Mouse (Mus musculus) liver, embryonic 11.5 days (tissue): ENCODE measurements around the gene Il12a. TPM values are rescaled to one million over a fixed set of nuclear protein-coding genes. Genes with fewer than 3 reads are reported as not detected.
A peak's percentile ranks its signal among the peaks of the same experiment; 100 is the strongest.

Source experiments
- ATAC-seq: fragments of 200-750 bp; cut with Nextera tagmentation; replicated peaks from 2 replicates; pipeline ENCODE4 v1.8.0; 2017; ENCODE audit warnings: moderate number of reproducible peaks, mild to moderate bottlenecking, moderate TSS enrichment, moderate library complexity; ENCODE audit not compliant: low FRiP score
- DNase-seq: peaks from one replicate; pipeline ENCODE4 v3.0.0-alpha.2; 2017; ENCODE audit warnings: low spot score
- H3K27ac ChIP-seq: fragments of 300-500 bp; sonication (generic); 2 replicates; pipeline ENCODE4 v1.5.1; 2014; ENCODE audit warnings: mild to moderate bottlenecking, low read depth, low read length, control low read depth
- H3K27me3 ChIP-seq: fragments of 300-500 bp; sonication (generic); replicated peaks from 2 replicates; pipeline ENCODE4 v1.6.1; 2014; ENCODE audit warnings: low read length, mixed read lengths; ENCODE audit not compliant: control insufficient read depth, insufficient read depth
- H3K36me3 ChIP-seq: fragments of 300-500 bp; sonication (generic); 2 replicates; pipeline ENCODE4 v1.6.1; 2014; ENCODE audit warnings: mild to moderate bottlenecking, low read length, moderate library complexity, mixed read lengths; ENCODE audit not compliant: control insufficient read depth, insufficient read depth
- H3K4me1 ChIP-seq: fragments of 300-500 bp; sonication (generic); replicated peaks from 2 replicates; pipeline ENCODE4 v1.6.1; 2014; ENCODE audit warnings: low read length, mixed read lengths; ENCODE audit not compliant: control insufficient read depth, insufficient read depth
- H3K4me2 ChIP-seq: fragments of 300-500 bp; sonication (generic); 2 replicates; pipeline ENCODE4 v1.6.1; 2014; ENCODE audit warnings: mild to moderate bottlenecking, control low read depth, moderate library complexity
- H3K4me3 ChIP-seq: fragments of 300-500 bp; sonication (generic); 2 replicates; pipeline ENCODE4 v1.5.1; 2014; ENCODE audit warnings: low read depth, low read length, control low read depth
- H3K9ac ChIP-seq: fragments of 300-500 bp; sonication (generic); 2 replicates; pipeline ENCODE4 v1.6.1; 2014; ENCODE audit warnings: low read depth, low read length, control low read depth
- H3K9me3 ChIP-seq: fragments of 300-500 bp; sonication (generic); 2 replicates; pipeline ENCODE4 v1.6.1; 2016; ENCODE audit warnings: low read length, inconsistent platforms, mixed read lengths; ENCODE audit not compliant: control insufficient read depth
- WGBS: fragments of 180-500 bp; shearing (Covaris S2); extraction: QIAGEN DNeasy Blood & Tissue Kit; methylation state at CpG from one replicate; pipeline ENCODE4 v1.1.7; 2014; 5-methylcytosine and 5-hydroxymethylcytosine counted together
- polyA plus RNA-seq: library from polyadenylated mRNA; unstranded; fragments of >200 nt; fragmentation: Nextera tagmentation; extraction: Ambion mirVana; gene quantifications from 2 replicates; pipeline ENCODE4 v1.2.1, GENCODE M21; 2014

Gene Il12a
- polyA plus RNA-seq, 1 experiment from 2014 or later = 4.2 TPM

DNA sequence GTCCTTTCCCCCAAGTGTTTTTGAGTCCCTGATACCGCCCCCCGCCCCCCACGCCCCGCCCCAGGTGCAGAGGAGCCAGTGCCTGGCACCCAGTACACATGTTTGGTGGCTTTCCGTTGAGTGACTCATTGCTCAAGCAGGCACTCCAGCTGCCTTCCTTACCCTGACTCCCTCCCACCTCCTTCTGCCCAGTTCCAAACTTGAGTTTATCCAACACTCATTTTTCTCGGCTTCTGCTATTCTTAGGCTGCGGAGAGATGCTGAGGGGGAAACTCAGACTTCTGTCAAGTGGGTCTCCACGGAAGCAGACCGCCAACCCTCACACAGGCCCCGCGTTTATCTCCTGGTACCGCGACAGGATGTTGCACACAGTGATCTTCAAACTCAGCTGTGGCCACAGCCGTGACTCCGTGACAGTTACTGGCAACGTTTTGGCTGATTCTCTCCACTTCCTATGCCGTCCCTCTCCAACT lies 13.6 kb upstream of the Il12a start:
- Histone ChIP-seq H3K27me3 (no peaks in the 10 kb centered on the region), H3K4me2 (peak overlapping the region; percentile 58), H3K9ac (peak overlapping the region; percentile 46; the same call in 1 of the 2 replicates), H3K9me3 (no peaks in the 10 kb centered on the region), H3K4me3 (peak overlapping the region; percentile 28), H3K4me1 (peaks cover 19% of the 10 kb centered on the region), H3K36me3 (no peaks in the 10 kb centered on the region), H3K27ac (peak overlapping the region; percentile 43; the same call in 1 of the 2 replicates)
- DNase-seq (peak; percentile 52), ATAC-seq (peak; percentile 83)
- 15% methylated on average over 17 of the region's 17 CpGs for WGBS

DNA sequence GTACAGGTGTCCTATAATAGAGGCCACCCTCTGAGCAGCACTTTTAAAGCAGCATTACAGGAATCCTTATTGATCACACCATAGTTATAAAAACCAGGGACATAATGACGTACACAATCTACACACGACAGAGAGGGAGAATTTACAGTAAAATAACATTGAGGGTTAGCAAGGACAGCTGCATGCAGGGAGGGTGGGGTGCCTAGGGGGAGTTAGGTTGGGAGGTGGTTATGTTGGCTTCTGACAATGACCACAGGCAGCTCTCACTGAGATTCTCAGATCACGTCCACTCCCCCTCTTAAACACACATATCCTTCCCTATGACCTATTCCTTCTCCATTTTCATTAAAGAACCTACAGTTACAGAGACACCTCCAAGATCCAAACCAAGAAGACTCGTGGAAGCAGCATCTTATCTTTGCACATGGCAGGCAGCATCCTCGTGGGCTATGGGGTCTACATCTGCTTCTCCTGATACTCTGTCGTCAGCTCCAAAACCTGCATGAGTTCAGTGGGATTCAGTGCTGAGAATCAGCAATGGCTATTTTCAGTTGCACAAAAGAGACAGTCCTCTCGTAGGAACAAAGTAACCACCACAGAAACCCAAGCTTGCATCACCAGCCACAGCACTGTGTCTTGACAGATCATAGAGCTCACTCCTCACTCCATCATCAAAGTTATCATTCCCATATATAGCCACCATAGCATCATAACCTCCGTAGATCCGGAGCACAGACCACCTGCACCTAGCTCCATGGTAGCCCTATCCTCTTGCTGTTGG lies 11.4 kb upstream of the Il12a start:
- H3K4me2 ChIP-seq = no peak overlapping the region
- H3K4me1 ChIP-seq = peaks cover 19% of the 10 kb centered on the region
- WGBS = 66% methylated on average over 9 of the region's 9 CpGs
- no peaks in the 10 kb centered on the region for H3K9me3 ChIP-seq
- no peaks in the 10 kb centered on the region for H3K36me3 ChIP-seq
- H3K9ac ChIP-seq = no peak overlapping the region
- no peak overlapping the region for H3K4me3 ChIP-seq
- no peaks in the 10 kb centered on the region for H3K27me3 ChIP-seq
- no peak overlapping the region for H3K27ac ChIP-seq
- DNase-seq = no peak
- ATAC-seq = no peak

DNA sequence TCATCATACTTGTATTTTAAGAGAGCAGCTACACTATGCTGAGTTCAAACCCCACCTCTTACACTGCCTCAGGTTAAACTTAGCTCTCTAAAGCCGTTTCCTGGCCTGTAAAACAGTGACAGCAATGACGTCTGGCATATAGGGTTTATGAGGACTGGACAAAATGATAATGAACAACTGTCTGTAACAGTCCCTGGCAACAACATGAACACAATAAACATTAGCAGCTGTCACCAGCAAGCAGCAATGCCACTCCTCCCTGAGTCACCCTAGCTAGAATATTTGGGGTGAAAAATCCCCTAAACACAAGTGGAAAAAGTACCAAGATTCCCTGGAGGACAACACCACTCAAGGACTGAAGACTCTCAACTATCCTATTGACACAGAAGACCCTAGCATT lies 6.9 kb upstream of the Il12a start:
- no peak overlapping the region for H3K27ac ChIP-seq
- H3K36me3 ChIP-seq = no peaks in the 10 kb centered on the region
- no peaks in the 10 kb centered on the region for H3K9me3 ChIP-seq
- no peak for DNase-seq
- no peak overlapping the region for H3K4me2 ChIP-seq
- peaks cover 6% of the 10 kb centered on the region for H3K4me1 ChIP-seq
- ATAC-seq = no peak
- no peak overlapping the region for H3K9ac ChIP-seq
- no peaks in the 10 kb centered on the region for H3K27me3 ChIP-seq
- WGBS = 39% methylated on average over 2 of the region's 2 CpGs
- H3K4me3 ChIP-seq = no peak overlapping the region

DNA sequence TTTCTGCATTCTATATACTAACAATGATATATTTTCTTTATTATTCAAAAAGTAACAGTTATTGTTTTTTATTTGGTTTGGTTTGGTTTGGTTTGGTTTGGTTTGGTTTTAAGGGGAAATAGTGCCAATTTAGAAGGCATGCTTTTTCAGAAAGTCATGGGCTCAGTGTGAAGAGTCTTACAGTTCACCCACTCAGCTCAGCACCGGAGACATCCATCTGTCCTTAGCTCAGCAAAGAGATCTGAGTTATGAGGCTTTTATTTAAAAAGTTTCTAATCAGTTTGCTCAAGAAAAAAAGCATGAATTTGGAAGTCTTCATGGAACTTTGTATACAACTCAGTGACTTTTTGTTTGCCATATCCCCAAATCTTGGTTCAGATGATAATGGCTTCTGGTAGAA lies 6.2 kb upstream of the Il12a start:
- DNase-seq (no peak), ATAC-seq (no peak)
- no peak overlapping the region for H3K27ac ChIP-seq
- no peaks in the 10 kb centered on the region for H3K4me1 ChIP-seq
- H3K4me3 ChIP-seq = no peak overlapping the region
- no peak overlapping the region for H3K4me2 ChIP-seq
- no peaks in the 10 kb centered on the region for H3K27me3 ChIP-seq
- no peaks in the 10 kb centered on the region for H3K9me3 ChIP-seq
- no peak overlapping the region for H3K9ac ChIP-seq
- H3K36me3 ChIP-seq = no peaks in the 10 kb centered on the region
- 83% methylated on average over 1 of the region's 1 CpGs for WGBS

DNA sequence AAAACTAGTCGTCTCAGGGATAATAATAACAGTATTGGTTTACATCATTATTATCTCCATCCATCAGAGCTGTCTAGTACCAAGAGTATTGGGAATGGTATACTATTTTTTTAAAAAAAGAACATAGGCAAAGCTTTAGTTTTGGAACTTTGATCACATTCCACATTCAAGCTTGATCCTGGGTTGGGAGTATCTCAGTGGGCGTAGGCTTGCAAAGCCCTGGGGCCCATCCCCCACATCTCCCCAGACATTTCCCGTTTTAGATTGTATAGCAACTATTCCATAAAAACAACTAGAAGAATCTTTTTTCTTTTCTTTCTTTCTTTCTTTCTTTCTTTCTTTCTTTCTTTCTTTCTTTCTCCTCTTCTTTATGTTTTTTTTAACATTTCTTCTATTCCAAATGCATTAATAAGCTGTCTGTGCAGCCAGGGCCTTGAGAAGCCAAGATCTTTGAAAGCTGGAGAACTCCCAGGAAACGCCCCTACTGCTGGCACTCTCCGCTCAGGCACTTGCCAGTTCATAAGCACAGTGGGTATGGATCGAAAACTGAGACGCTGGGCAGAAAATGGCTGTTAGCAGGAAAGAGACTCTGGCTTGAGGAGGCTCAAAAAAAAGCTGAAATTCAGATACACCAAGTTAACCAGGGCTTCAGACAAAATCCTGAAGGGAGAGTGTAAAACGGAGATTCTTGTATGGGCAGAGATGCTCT lies 3.4 kb upstream of the Il12a start:
- Histone ChIP-seq H3K4me3 (no peak overlapping the region), H3K27ac (no peak overlapping the region), H3K9ac (no peak overlapping the region), H3K4me1 (no peaks in the 10 kb centered on the region; the same call in 1 of the 2 replicates), H3K9me3 (no peaks in the 10 kb centered on the region), H3K27me3 (no peaks in the 10 kb centered on the region), H3K36me3 (no peaks in the 10 kb centered on the region), H3K4me2 (no peak overlapping the region)
- no peak for ATAC-seq
- WGBS = 71% methylated on average over 8 of the region's 8 CpGs
- no peak for DNase-seq

DNA sequence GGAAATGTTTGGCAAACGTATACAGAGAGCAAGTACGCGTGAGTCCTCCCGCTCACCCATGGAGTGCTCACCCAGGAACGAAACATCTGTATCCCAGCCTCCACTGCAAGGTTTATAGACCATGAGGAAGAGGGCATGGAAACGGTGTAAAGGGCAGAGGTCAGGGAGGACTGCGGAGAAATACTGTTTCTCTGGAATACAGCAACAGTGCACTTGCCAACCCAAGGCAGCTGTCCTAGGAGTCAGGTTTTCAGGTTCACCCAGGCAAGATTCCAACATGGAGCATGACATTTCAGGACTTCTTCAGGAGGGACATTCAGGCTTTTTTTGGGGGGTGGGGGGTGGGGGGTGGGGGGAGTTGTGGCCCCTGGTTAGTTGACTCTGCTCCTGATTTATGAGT lies 1.1 kb upstream of the Il12a start:
- ATAC-seq (no peak), DNase-seq (no peak)
- no peak overlapping the region for H3K4me2 ChIP-seq
- no peaks in the 10 kb centered on the region for H3K36me3 ChIP-seq
- H3K27ac ChIP-seq = no peak overlapping the region
- no peaks in the 10 kb centered on the region for H3K9me3 ChIP-seq
- no peaks in the 10 kb centered on the region; the same call in 1 of the 2 replicates for H3K4me1 ChIP-seq
- 82% methylated on average over 7 of the region's 7 CpGs for WGBS
- no peaks in the 10 kb centered on the region for H3K27me3 ChIP-seq
- no peak overlapping the region for H3K4me3 ChIP-seq
- H3K9ac ChIP-seq = no peak overlapping the region

DNA sequence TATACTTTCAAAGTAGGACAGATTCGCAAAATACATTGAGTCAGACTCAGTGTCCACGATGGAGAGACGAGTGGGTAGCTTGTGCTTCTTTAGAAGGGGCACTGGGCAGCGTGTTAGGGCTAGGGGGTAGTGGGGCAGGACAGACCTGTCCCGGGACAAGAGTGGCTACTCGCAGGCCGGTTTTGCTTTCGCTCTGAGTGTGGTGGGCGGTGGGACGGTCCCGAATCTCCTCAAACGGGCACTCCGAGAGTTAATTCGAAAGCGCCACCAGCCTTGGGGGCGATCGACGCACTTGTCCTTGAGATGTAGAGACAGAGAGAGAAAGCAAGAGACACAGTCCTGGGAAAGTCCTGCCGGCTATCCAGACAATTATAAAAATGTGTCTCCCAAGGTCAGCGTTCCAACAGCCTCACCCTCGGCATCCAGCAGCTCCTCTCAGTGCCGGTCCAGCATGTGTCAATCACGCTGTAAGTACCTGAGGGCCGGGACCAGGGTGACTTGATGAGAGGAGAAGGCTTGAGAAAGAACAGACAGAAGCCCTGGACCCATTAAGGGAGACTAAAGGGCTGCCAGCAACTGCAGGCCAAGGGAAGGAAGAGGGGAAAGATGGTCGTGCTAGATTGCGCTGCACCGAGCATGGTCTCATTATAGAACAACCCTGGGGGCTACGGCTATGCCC lies 795 bp downstream of the Il12a start:
- H3K4me2 ChIP-seq = peak overlapping the region; percentile 50
- DNase-seq = no peak
- no peaks in the 10 kb centered on the region for H3K27me3 ChIP-seq
- H3K4me3 ChIP-seq = peak overlapping the region; percentile 16; the same call in 1 of the 2 replicates
- no peaks in the 10 kb centered on the region; the same call in 1 of the 2 replicates for H3K4me1 ChIP-seq
- no peak; the same call in 1 of the 2 replicates for ATAC-seq
- 0 out of 2 replicates have a peak overlapping the region, but pooled peaks have one; percentile 4 for H3K9ac ChIP-seq
- H3K36me3 ChIP-seq = no peaks in the 10 kb centered on the region
- H3K27ac ChIP-seq = no peak overlapping the region
- no peaks in the 10 kb centered on the region for H3K9me3 ChIP-seq
- WGBS = 55% methylated on average over 28 of the region's 28 CpGs

DNA sequence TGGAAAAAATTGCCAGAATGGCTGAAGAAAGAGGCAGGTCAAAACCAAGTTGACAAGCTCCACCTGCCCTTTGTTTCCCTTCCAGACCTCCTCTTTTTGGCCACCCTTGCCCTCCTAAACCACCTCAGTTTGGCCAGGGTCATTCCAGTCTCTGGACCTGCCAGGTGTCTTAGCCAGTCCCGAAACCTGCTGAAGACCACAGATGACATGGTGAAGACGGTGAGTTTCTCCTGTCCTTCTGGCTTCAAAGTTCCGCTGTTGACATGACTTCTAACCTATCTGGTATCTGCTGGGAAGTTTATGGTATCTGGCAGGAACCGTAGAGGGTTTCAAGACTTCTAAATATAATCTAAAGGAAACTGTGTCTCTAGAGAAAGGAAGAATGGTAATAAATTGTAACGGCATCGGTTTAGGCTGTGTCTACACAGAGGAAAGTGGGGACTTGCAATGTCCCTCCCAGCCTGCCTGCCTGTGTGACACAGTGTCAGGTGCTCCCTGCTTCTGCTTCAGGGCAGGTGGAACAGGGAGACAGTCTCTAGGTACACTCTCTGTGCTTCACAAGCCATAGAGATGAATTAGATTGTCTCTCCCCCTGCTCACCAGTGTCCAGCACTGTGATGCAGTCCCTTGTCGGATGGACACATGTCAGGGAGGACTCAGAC lies 1.6 kb downstream of the Il12a start:
- H3K27ac ChIP-seq = peak overlapping the region; percentile 62; the same call in 1 of the 2 replicates
- no peaks in the 10 kb centered on the region; the same call in 1 of the 2 replicates for H3K4me1 ChIP-seq
- H3K4me2 ChIP-seq = peak overlapping the region; percentile 50
- DNase-seq (no peak), ATAC-seq (peak; percentile 18; the same call in 1 of the 2 replicates)
- H3K9ac ChIP-seq = 0 out of 2 replicates have a peak overlapping the region, but pooled peaks have one; percentile 4
- H3K4me3 ChIP-seq = peak overlapping the region; percentile 16
- H3K27me3 ChIP-seq = no peaks in the 10 kb centered on the region
- H3K9me3 ChIP-seq = no peaks in the 10 kb centered on the region
- H3K36me3 ChIP-seq = no peaks in the 10 kb centered on the region
- 37% methylated on average over 7 of the region's 7 CpGs for WGBS
